Comparison of ENCODE assay signal across 16 mouse cellular contexts in genomic region chr11:109607600-109607999, GRCm38 (mm10).
"Had no signal": no experiment of that assay in that cellular context is flagged by ENCODE, and none has a peak within 500 bp of the region (broad histone marks: within the 10 kb centered on the region; RNA-seq: fewer than 3 reads in every experiment).

No protein-coding gene starts in this region.

- H3K27ac ChIP-seq: liver, embryonic 15.5 days; lung, embryonic 15.5 days; midbrain, embryonic 10.5 days; midbrain, embryonic 12.5 days; neural tube, embryonic 12.5 days; stomach, embryonic 15.5 days; stomach, postnatal 0 days had no signal

- H3K4me2 ChIP-seq: liver, embryonic 15.5 days; lung, embryonic 15.5 days; midbrain, embryonic 12.5 days; neural tube, embryonic 12.5 days; stomach, embryonic 15.5 days had no signal

- H3K4me3 ChIP-seq: liver, embryonic 15.5 days; lung, embryonic 15.5 days; midbrain, embryonic 10.5 days; midbrain, embryonic 12.5 days; neural tube, embryonic 12.5 days; stomach, embryonic 15.5 days had no signal

- DNase-seq: liver, postnatal 0 days; lung, adult 2 months; lung, postnatal 14 days; lung, postnatal 4 days; midbrain, embryonic 14.5 days; right cerebral cortex, postnatal 14 days; thymus, adult 2 months; thymus, postnatal 25 days; thymus, postnatal 4 days had no signal

- H3K9ac ChIP-seq: liver, embryonic 15.5 days; liver, postnatal 0 days; lung, embryonic 15.5 days; midbrain, embryonic 12.5 days; neural tube, embryonic 12.5 days; stomach, embryonic 15.5 days had no signal

- H3K9me3 ChIP-seq: liver, embryonic 15.5 days; lung, embryonic 15.5 days; midbrain, embryonic 10.5 days; midbrain, embryonic 12.5 days; neural tube, embryonic 12.5 days; stomach, embryonic 15.5 days had no signal

- H3K27me3 ChIP-seq: liver, embryonic 15.5 days; lung, embryonic 15.5 days; neural tube, embryonic 12.5 days; stomach, embryonic 15.5 days had no signal

- H3K36me3 ChIP-seq: midbrain, embryonic 12.5 days; neural tube, embryonic 12.5 days had no signal
